Mouse (Mus musculus) stomach, embryonic 14.5 days (tissue): ENCODE data around the gene Hey2. TPM values are rescaled to one million over a fixed set of nuclear protein-coding genes. Genes with fewer than 3 reads are reported as not detected.

Source experiments
- ATAC-seq: fragments of 200-750 bp; cut with Nextera tagmentation; 2 replicates; pipeline ENCODE4 v1.8.0; 2017; ENCODE audit warnings: low read depth, moderate TSS enrichment; ENCODE audit not compliant: insufficient number of reproducible peaks, insufficient read depth, low FRiP score
- H3K27ac ChIP-seq: fragments of 300-500 bp; sonication (generic); 2 replicates; pipeline ENCODE4 v1.5.1; 2014; ENCODE audit warnings: mild to moderate bottlenecking, low read length, moderate library complexity, mixed read lengths
- H3K27me3 ChIP-seq: fragments of 300-500 bp; sonication (generic); 2 replicates; pipeline ENCODE4 v1.6.1; 2014; ENCODE audit warnings: low read length, control low read depth, mixed read lengths; ENCODE audit not compliant: control insufficient read depth, insufficient read depth
- H3K36me3 ChIP-seq: fragments of 300-500 bp; sonication (generic); 2 replicates; pipeline ENCODE4 v1.6.1; 2014; ENCODE audit warnings: mild to moderate bottlenecking, control low read depth, low read length, moderate library complexity, mixed read lengths; ENCODE audit not compliant: control insufficient read depth, insufficient read depth
- H3K4me1 ChIP-seq: fragments of 300-500 bp; sonication (generic); 2 replicates; pipeline ENCODE4 v1.6.1; 2014; ENCODE audit warnings: low read length, control low read depth, mixed read lengths; ENCODE audit not compliant: control insufficient read depth, insufficient read depth
- H3K4me2 ChIP-seq: fragments of 300-500 bp; sonication (generic); replicated peaks from 2 replicates; pipeline ENCODE4 v1.6.1; 2014; ENCODE audit warnings: low read depth, low read length, control low read depth
- H3K4me3 ChIP-seq: fragments of 300-500 bp; sonication (generic); 2 replicates; pipeline ENCODE4 v1.5.1; 2014; ENCODE audit warnings: low read depth, low read length, control low read depth
- H3K9ac ChIP-seq: fragments of 300-500 bp; sonication (generic); replicated peaks from 2 replicates; pipeline ENCODE4 v1.6.1; 2014; ENCODE audit warnings: low read depth, mild to moderate bottlenecking, control low read depth, low read length, moderate library complexity, mixed read lengths
- H3K9me3 ChIP-seq: fragments of 300-500 bp; sonication (generic); 2 replicates; pipeline ENCODE4 v1.6.1; 2016; ENCODE audit warnings: low read depth, low read length, control low read depth; ENCODE audit not compliant: control insufficient read depth
- WGBS: fragments of 180-500 bp; shearing (Covaris S2); extraction: QIAGEN DNeasy Blood & Tissue Kit; methylation state at CpG from one replicate; pipeline ENCODE4 v1.1.7; 2014; 5-methylcytosine and 5-hydroxymethylcytosine counted together
- polyA plus RNA-seq: library from polyadenylated mRNA; unstranded; fragments of >200 nt; fragmentation: Nextera tagmentation; extraction: Ambion mirVana; gene quantifications from 2 replicates; pipeline ENCODE4 v1.2.1, GENCODE M21; 2014

The Hey2 gene
- polyA plus RNA-seq, 1 experiment from 2014 or later, result 5.5 TPM

DNA sequence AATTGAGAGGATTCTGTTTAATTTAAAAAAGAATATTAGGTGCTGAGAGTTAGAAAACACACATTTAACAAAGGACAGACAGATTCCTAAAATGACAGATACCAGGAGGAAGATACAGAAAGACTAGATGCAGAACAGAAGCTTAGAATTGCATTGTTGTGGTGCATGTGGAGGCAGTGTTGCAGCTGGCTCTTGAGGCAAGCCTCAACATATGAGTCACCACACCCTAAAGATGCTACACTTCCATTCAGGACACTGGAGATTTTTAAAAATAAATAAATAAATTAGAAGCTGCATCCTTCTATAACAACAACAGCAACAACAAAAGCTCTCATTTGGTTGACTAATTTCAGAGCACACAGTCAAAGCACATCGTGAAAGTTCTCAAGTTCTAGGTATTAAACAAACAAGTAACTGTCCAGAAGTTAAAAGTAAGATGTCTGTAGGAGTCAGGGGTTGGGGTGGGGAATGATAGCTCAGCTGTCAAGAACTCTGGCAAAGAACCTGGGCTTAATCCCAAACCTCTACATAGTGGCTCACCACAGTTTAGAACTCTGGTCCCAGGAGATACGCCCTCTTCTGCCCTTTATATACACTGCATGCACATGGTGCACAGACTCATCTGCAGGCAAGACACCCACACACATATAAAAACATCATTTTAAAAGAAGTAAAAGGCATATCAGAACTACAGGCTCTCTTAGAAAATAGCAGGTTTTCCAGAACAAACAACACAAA lies 42.7 kb downstream of the Hey2 start:
- H3K4me3 ChIP-seq, result no peak overlapping the region
- ATAC-seq, result no peak
- WGBS, result 93% methylated on average over 2 of the region's 2 CpGs
- H3K9ac ChIP-seq, result no peak overlapping the region
- no peaks in the 10 kb centered on the region for H3K27me3 ChIP-seq
- H3K4me2 ChIP-seq, result no peak overlapping the region
- H3K9me3 ChIP-seq, result peaks cover 4% of the 10 kb centered on the region; the same call in 1 of the 2 replicates
- no peak overlapping the region for H3K27ac ChIP-seq
- H3K36me3 ChIP-seq, result no peaks in the 10 kb centered on the region
- no peaks in the 10 kb centered on the region for H3K4me1 ChIP-seq

DNA sequence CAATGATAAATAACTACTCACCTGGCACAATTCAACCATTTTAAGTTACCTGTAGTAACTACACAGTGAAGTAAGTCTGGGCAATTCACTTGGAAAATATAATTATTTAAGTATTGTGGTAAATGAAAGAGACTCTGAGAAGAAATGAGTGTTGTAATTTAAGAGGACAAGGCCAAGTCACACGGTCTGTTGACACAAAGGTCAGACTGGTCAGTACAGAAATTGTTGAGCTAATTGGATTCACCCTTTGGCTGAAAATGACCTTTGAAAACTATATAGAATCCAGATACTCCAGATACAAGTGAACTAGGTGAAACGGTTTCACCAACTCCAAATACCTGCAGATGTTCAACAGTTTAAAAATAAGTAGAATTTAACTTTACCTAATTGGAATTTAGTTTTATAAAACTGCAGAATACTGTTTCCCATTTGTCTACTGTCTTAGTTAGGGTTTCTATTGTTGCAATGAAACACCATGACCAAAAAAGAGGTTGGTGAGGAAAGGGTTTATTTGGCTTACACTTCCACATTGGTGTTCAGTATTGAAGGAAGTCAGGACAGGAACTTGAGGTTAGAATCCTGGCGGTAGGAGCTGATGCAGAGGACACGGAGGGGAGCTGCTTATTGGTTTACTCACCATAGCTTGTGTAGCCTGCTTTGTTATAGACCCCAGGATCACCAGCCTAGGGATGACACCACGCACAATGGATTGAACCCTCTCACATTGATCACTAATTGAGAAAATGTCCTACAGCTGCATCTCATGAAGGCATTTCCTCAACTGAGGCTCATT lies 45.9 kb downstream of the Hey2 start:
- 79% methylated on average over 5 of the region's 5 CpGs for WGBS
- Histone ChIP-seq H3K9ac (no peak overlapping the region), H3K4me3 (no peak overlapping the region), H3K27ac (no peak overlapping the region), H3K9me3 (peaks cover 4% of the 10 kb centered on the region; the same call in 1 of the 2 replicates), H3K27me3 (no peaks in the 10 kb centered on the region), H3K4me1 (no peaks in the 10 kb centered on the region), H3K36me3 (no peaks in the 10 kb centered on the region), H3K4me2 (no peak overlapping the region)
- ATAC-seq, result no peak

DNA sequence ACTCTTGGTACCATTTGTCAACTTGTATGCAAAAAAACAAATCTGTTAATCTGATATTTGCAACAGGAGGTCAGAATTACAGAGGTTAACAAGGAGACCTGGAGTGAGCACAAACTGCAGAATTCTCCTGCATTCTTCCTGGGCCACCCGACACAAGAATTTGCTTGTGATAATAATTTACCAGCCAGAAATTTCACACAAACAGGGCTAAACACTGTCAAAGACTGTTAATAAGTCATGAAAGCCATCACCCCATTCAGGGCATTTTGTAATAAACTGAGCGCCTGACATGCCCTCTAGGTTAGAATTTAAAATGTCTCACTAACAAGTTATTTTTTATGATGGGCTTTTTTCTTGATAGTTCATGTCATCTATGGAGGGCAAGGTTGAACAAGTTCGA lies 51.6 kb downstream of the Hey2 start:
- H3K9ac ChIP-seq, result no peak overlapping the region
- 76% methylated on average over 3 of the region's 3 CpGs for WGBS
- H3K4me2 ChIP-seq, result no peak overlapping the region
- ATAC-seq, result no peak
- H3K4me1 ChIP-seq, result no peaks in the 10 kb centered on the region
- H3K36me3 ChIP-seq, result no peaks in the 10 kb centered on the region
- H3K27ac ChIP-seq, result no peak overlapping the region
- peaks cover under 1% of the 10 kb centered on the region; the same call in 1 of the 2 replicates for H3K9me3 ChIP-seq
- no peak overlapping the region for H3K4me3 ChIP-seq
- H3K27me3 ChIP-seq, result no peaks in the 10 kb centered on the region

DNA sequence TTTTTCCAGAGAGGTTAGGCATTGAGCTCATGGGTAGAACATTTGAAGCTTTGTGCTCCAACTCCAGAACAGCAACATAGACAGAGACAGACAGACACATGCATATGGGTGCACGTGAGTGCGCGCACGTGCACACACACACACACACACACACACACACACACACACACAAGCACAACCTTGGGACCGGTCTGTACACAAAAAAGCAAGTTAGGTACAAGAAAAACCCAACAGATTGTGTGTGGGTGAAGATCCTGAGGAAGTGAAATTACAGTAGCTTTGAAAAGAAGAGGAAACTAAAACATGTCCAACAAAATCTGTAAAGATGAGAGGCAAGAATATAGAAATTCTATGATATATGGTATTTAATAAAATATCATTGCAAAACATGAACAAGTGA lies 53.1 kb downstream of the Hey2 start:
- H3K27me3 ChIP-seq, result no peaks in the 10 kb centered on the region

DNA sequence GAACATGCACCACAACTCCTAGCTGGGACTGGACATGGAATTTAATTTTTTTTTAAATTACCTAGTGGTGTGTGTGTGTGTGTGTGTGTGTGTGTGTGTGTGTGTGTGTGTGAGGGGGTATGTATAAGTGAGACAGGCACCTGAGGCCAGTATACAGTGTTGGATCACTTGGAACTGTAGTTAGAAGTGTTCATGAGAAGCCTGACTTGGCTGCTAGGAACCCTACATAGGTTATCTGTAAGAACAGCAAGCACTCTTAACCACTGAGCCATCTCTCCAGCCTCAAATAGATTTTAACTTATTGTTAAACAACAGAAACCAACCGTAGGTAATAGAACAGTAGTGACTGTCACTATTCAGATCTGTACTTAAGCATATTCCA lies 54.3 kb downstream of the Hey2 start:
- Histone ChIP-seq H3K4me1 (no peaks in the 10 kb centered on the region), H3K27ac (no peak overlapping the region), H3K36me3 (no peaks in the 10 kb centered on the region), H3K27me3 (no peaks in the 10 kb centered on the region), H3K9ac (no peak overlapping the region), H3K4me3 (no peak overlapping the region), H3K9me3 (no peaks in the 10 kb centered on the region), H3K4me2 (no peak overlapping the region)
- no peak for ATAC-seq
- 86% methylated on average over 1 of the region's 1 CpGs for WGBS

More for the DNA sequence above, 53.1 kb downstream of the Hey2 start:
- WGBS, result 92% methylated on average over 5 of the region's 5 CpGs
- no peaks in the 10 kb centered on the region for H3K9me3 ChIP-seq
- no peak overlapping the region for H3K4me2 ChIP-seq
- no peak overlapping the region for H3K9ac ChIP-seq
- H3K27ac ChIP-seq, result no peak overlapping the region
- no peak for ATAC-seq
- no peak overlapping the region for H3K4me3 ChIP-seq
- no peaks in the 10 kb centered on the region for H3K36me3 ChIP-seq
- no peaks in the 10 kb centered on the region for H3K4me1 ChIP-seq

DNA sequence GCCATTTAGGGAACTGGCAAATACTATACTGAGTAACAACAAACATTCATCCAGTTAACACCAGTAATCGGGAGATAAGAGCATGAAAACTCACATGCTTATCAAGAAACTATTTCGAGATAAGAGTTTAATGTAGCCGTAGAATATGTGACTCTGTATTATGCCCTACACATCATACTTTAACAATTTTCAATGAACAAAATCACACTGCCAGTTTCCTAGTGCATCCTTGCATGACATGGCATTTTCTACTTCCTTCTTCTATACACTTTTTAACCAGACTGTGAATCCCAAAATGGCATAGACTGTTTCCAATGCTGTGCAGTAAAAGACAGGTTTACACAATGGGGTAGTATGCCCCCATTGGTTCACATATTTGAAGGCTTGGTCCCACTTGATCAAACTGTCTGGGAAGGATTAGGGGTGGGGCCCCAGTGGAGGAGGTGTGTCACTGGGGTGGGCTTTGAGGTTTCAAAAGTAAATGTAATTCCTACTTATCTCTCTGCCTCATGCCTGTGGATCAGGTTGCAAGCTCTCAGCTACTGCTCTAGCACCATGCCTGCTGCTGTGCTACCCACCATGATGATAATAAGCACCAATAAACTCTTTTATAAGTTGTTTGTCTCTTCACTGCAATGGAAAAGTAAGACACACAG lies 54.8 kb downstream of the Hey2 start:
- Histone ChIP-seq H3K4me2 (no peak overlapping the region), H3K9ac (no peak overlapping the region), H3K36me3 (no peaks in the 10 kb centered on the region), H3K9me3 (no peaks in the 10 kb centered on the region), H3K27ac (no peak overlapping the region), H3K4me3 (no peak overlapping the region), H3K27me3 (no peaks in the 10 kb centered on the region), H3K4me1 (no peaks in the 10 kb centered on the region)
- WGBS, result 81% methylated on average over 3 of the region's 3 CpGs
- ATAC-seq, result no peak

DNA sequence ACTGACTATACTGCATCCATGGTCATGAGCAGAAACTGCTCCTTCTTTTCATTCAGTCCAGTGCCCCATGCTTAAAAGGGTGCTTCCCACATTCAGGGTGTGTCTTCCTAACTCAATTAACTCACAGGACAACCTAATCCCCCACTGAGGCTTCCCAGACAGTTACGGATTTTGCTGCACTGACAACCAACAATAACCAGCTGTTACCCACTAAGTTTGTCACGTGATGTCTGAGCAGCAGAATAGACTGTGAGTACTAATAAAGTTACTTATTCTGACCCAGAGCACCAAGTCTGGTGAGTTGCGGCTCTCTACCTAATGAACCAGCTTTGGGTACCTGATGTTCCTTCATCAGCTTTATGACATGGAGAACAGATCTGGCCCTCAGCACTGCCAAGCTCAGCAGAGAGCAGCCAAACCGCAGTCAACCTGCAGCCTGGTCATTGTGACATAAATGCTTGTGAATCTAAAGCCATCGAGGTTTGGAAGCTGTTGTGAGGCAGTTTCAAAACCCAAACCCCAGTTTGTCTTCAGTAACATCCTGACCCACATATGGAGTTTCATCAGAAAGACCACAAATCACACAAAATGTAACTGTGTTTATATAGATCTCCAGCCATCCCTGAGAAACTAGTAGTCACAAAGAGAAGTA lies 56.4 kb downstream of the Hey2 start:
- Histone ChIP-seq H3K27me3 (no peaks in the 10 kb centered on the region), H3K36me3 (no peaks in the 10 kb centered on the region), H3K4me2 (no peak overlapping the region), H3K9ac (no peak overlapping the region), H3K9me3 (no peaks in the 10 kb centered on the region), H3K4me1 (no peaks in the 10 kb centered on the region), H3K27ac (no peak overlapping the region), H3K4me3 (no peak overlapping the region)
- no peak for ATAC-seq
- 67% methylated on average over 5 of the region's 5 CpGs for WGBS
